Mouse (Mus musculus): ENCODE data around the gene Dusp19.

- TF ChIP-seq POLR2A (IDR thresholded peaks at IDR 0.05; ENCODE audit: insufficient read depth, low read length) (no peak), CTCF (IDR thresholded peaks at IDR 0.05; ENCODE audit: low read depth, low read length) (no peak)
These were observed 22.5 kb upstream of the Dusp19 start for GRCm38 (mm10) chr2:80594215-80594918.
